Mouse (Mus musculus) neural tube, embryonic 11.5 days (tissue): Measurements from ENCODE around the gene Galntl6. TPM values are rescaled to one million over a fixed set of nuclear protein-coding genes. Genes with fewer than 3 reads are reported as not detected.

Source experiments
- ATAC-seq: fragments of 200-750 bp; cut with Nextera tagmentation; 2 replicates; pipeline ENCODE4 v1.8.0; 2017; ENCODE audit warnings: moderate number of reproducible peaks, mild to moderate bottlenecking, moderate TSS enrichment, moderate library complexity; ENCODE audit not compliant: insufficient read depth, low FRiP score, low TSS enrichment
- DNase-seq: peaks from one replicate; pipeline ENCODE4 v3.0.0-alpha.2; 2015; ENCODE audit warnings: low spot score
- H3K27ac ChIP-seq: fragments of 300-500 bp; sonication (generic); 2 replicates; pipeline ENCODE4 v1.5.1; 2014; ENCODE audit warnings: low read depth, mild to moderate bottlenecking, low read length
- H3K27me3 ChIP-seq: fragments of 300-500 bp; sonication (generic); 2 replicates; pipeline ENCODE4 v1.6.1; 2014; ENCODE audit warnings: mild to moderate bottlenecking, low read length, mixed read lengths; ENCODE audit not compliant: control insufficient read depth, insufficient read depth
- H3K36me3 ChIP-seq: fragments of 300-500 bp; sonication (generic); 2 replicates; pipeline ENCODE4 v1.6.1; 2014; ENCODE audit warnings: mild to moderate bottlenecking, low read length, moderate library complexity, mixed read lengths; ENCODE audit not compliant: control insufficient read depth, insufficient read depth
- H3K4me1 ChIP-seq: fragments of 300-500 bp; sonication (generic); 2 replicates; pipeline ENCODE4 v1.6.1; 2014; ENCODE audit warnings: low read length, mixed read lengths; ENCODE audit not compliant: control insufficient read depth, insufficient read depth
- H3K4me2 ChIP-seq: fragments of 300-500 bp; sonication (generic); 2 replicates; pipeline ENCODE4 v1.6.1; 2014; ENCODE audit warnings: low read depth, mild to moderate bottlenecking, moderate library complexity
- H3K4me3 ChIP-seq: fragments of 300-500 bp; sonication (generic); 2 replicates; pipeline ENCODE4 v1.5.1; 2014; ENCODE audit warnings: low read depth, low read length
- H3K9ac ChIP-seq: fragments of 300-500 bp; sonication (generic); 2 replicates; pipeline ENCODE4 v1.6.1; 2014; ENCODE audit warnings: mild to moderate bottlenecking, low read length
- H3K9me3 ChIP-seq: fragments of 300-500 bp; sonication (generic); 2 replicates; pipeline ENCODE4 v1.6.1; 2016; ENCODE audit warnings: low read length; ENCODE audit not compliant: control insufficient read depth
- WGBS: fragments of 180-500 bp; shearing (Covaris S2); extraction: QIAGEN DNeasy Blood & Tissue Kit; methylation state at CpG from one replicate; pipeline ENCODE4 v1.1.7; 2014; 5-methylcytosine and 5-hydroxymethylcytosine counted together
- polyA plus RNA-seq: library from polyadenylated mRNA; unstranded; fragments of >200 nt; fragmentation: Nextera tagmentation; extraction: Ambion mirVana; gene quantifications from 2 replicates; pipeline ENCODE4 v1.2.1, GENCODE M21; 2014

Gene Galntl6
- polyA plus RNA-seq, 1 experiment from 2014 or later = 3.3 TPM

GRCm38 (mm10) chr8:57823151-57823550 lies 1089.3 kb downstream of the Galntl6 start:
- no peaks in the 10 kb centered on the region for H3K9me3 ChIP-seq
- no peak overlapping the region for H3K27ac ChIP-seq
- no peaks in the 10 kb centered on the region for H3K4me1 ChIP-seq
- no peak overlapping the region for H3K4me2 ChIP-seq
- H3K9ac ChIP-seq = no peak overlapping the region
- H3K27me3 ChIP-seq = no peaks in the 10 kb centered on the region
- no peak for ATAC-seq
- DNase-seq = no peak
- no peaks in the 10 kb centered on the region for H3K36me3 ChIP-seq
- H3K4me3 ChIP-seq = no peak overlapping the region
- 70% methylated on average over 7 of the region's 7 CpGs for WGBS

GRCm38 (mm10) chr8:57816034-57816433 lies 1096.4 kb downstream of the Galntl6 start:
- WGBS = 48% methylated on average over 7 of the region's 7 CpGs
- DNase-seq = no peak
- H3K36me3 ChIP-seq = no peaks in the 10 kb centered on the region
- no peak overlapping the region for H3K27ac ChIP-seq
- H3K27me3 ChIP-seq = no peaks in the 10 kb centered on the region
- H3K4me3 ChIP-seq = no peak overlapping the region
- no peaks in the 10 kb centered on the region for H3K9me3 ChIP-seq
- H3K9ac ChIP-seq = no peak overlapping the region
- no peak for ATAC-seq
- no peak overlapping the region for H3K4me2 ChIP-seq
- H3K4me1 ChIP-seq = no peaks in the 10 kb centered on the region

- Histone ChIP-seq H3K4me3 (no peak overlapping the region), H3K27me3 (no peaks in the 10 kb centered on the region), H3K4me1 (no peaks in the 10 kb centered on the region), H3K9me3 (no peaks in the 10 kb centered on the region), H3K36me3 (no peaks in the 10 kb centered on the region), H3K27ac (no peak overlapping the region), H3K4me2 (no peak overlapping the region), H3K9ac (no peak overlapping the region)
- no peak for ATAC-seq
- WGBS = 72% methylated on average over 4 of the region's 4 CpGs
- no peak for DNase-seq
Measured at GRCm38 (mm10) chr8:57807060-57807459, 1105.4 kb downstream of the Galntl6 start.

- H3K4me3 ChIP-seq = no peak overlapping the region
- H3K9me3 ChIP-seq = no peaks in the 10 kb centered on the region
- no peak for DNase-seq
- no peak overlapping the region for H3K4me2 ChIP-seq
- WGBS = 84% methylated on average over 4 of the region's 4 CpGs
- no peaks in the 10 kb centered on the region for H3K36me3 ChIP-seq
- no peaks in the 10 kb centered on the region for H3K4me1 ChIP-seq
- no peak overlapping the region for H3K9ac ChIP-seq
- no peak for ATAC-seq
- no peaks in the 10 kb centered on the region for H3K27me3 ChIP-seq
- H3K27ac ChIP-seq = no peak overlapping the region
Measured at GRCm38 (mm10) chr8:57805094-57805493, 1107.3 kb downstream of the Galntl6 start.

GRCm38 (mm10) chr8:57803821-57804220 lies 1108.6 kb downstream of the Galntl6 start:
- WGBS = 81% methylated on average over 7 of the region's 8 CpGs
- no peak for ATAC-seq
- H3K4me2 ChIP-seq = no peak overlapping the region
- H3K36me3 ChIP-seq = no peaks in the 10 kb centered on the region
- no peak overlapping the region for H3K4me3 ChIP-seq
- H3K4me1 ChIP-seq = peaks cover 5% of the 10 kb centered on the region; the same call in 1 of the 2 replicates
- H3K27ac ChIP-seq = no peak overlapping the region
- no peak for DNase-seq
- H3K27me3 ChIP-seq = no peaks in the 10 kb centered on the region
- H3K9ac ChIP-seq = no peak overlapping the region
- no peaks in the 10 kb centered on the region for H3K9me3 ChIP-seq

- 82% methylated on average over 4 of the region's 4 CpGs for WGBS
- DNase-seq = no peak
Measured at GRCm38 (mm10) chr8:57801197-57801596, 1111.2 kb downstream of the Galntl6 start.

GRCm38 (mm10) chr8:57800327-57800726 lies 1112.1 kb downstream of the Galntl6 start:
- H3K4me3 ChIP-seq = no peak overlapping the region
- no peaks in the 10 kb centered on the region for H3K9me3 ChIP-seq
- 25% methylated on average over 4 of the region's 4 CpGs for WGBS
- peak; percentile 76 for ATAC-seq
- H3K4me2 ChIP-seq = peak overlapping the region; percentile 40
- H3K27ac ChIP-seq = no peak overlapping the region
- no peaks in the 10 kb centered on the region for H3K27me3 ChIP-seq
- H3K9ac ChIP-seq = no peak overlapping the region
- peaks cover 5% of the 10 kb centered on the region; the same call in 1 of the 2 replicates for H3K4me1 ChIP-seq
- H3K36me3 ChIP-seq = no peaks in the 10 kb centered on the region
- DNase-seq = peak; percentile 75

More at GRCm38 (mm10) chr8:57801197-57801596, 1111.2 kb downstream of the Galntl6 start:
- H3K4me1 ChIP-seq = peaks cover 5% of the 10 kb centered on the region; the same call in 1 of the 2 replicates
- H3K9me3 ChIP-seq = no peaks in the 10 kb centered on the region
- no peak overlapping the region for H3K9ac ChIP-seq
- H3K36me3 ChIP-seq = no peaks in the 10 kb centered on the region
- ATAC-seq = no peak
- H3K4me3 ChIP-seq = no peak overlapping the region
- H3K27ac ChIP-seq = no peak overlapping the region
- no peaks in the 10 kb centered on the region for H3K27me3 ChIP-seq
- no peak overlapping the region for H3K4me2 ChIP-seq

GRCm38 (mm10) chr8:57799797-57800204 lies 1112.6 kb downstream of the Galntl6 start:
- H3K4me3 ChIP-seq = 0 out of 2 replicates have a peak overlapping the region, but pooled peaks have one; percentile 15
- H3K9me3 ChIP-seq = no peaks in the 10 kb centered on the region
- peak overlapping the region; percentile 40 for H3K4me2 ChIP-seq
- DNase-seq = peak; percentile 64
- H3K27ac ChIP-seq = 0 out of 2 replicates have a peak overlapping the region, but pooled peaks have one; percentile 8
- no peaks in the 10 kb centered on the region for H3K36me3 ChIP-seq
- peaks cover 5% of the 10 kb centered on the region; the same call in 1 of the 2 replicates for H3K4me1 ChIP-seq
- peak; percentile 81 for ATAC-seq
- H3K27me3 ChIP-seq = no peaks in the 10 kb centered on the region
- WGBS = 6% methylated on average over 12 of the region's 12 CpGs
- peak overlapping the region; percentile 48 for H3K9ac ChIP-seq

- H3K4me2 ChIP-seq = no peak overlapping the region
- H3K27me3 ChIP-seq = 0 out of 2 replicates have a peak, but pooled peaks cover 2% of the 10 kb centered on the region
- H3K9me3 ChIP-seq = no peaks in the 10 kb centered on the region
- H3K9ac ChIP-seq = no peak overlapping the region
- 41% methylated on average over 3 of the region's 4 CpGs for WGBS
- no peak overlapping the region for H3K4me3 ChIP-seq
- DNase-seq = peak; percentile 44
- no peaks in the 10 kb centered on the region for H3K4me1 ChIP-seq
- no peak for ATAC-seq
- no peaks in the 10 kb centered on the region for H3K36me3 ChIP-seq
- H3K27ac ChIP-seq = no peak overlapping the region
Measured at GRCm38 (mm10) chr8:57793455-57793854, 1119.0 kb downstream of the Galntl6 start.
